In genomic region chr13:47537156-47537555, GRCm38 (mm10) we compare ENCODE assay signal across 25 mouse cellular contexts.
DNase-seq lines count a peak whose midpoint lies in the region; ATAC-seq and TF ChIP-seq lines count a peak whose summit lies in the region.
"Had no signal": no experiment of that assay in that cellular context is flagged by ENCODE, and none has a peak within 500 bp of the region (broad histone marks: within the 10 kb centered on the region; RNA-seq: fewer than 3 reads in every experiment).

No protein-coding gene starts in this region.

- no peaks in the 10 kb centered on the region; the same call in 1 of the 2 replicates for H3K9me3 ChIP-seq in midbrain, embryonic 11.5 days (ENCODE audit: control insufficient read depth, low read length)
- no peaks in the 10 kb centered on the region for H3K9me3 ChIP-seq in midbrain, embryonic 14.5 days (ENCODE audit: control insufficient read depth, low read length)
- no peaks in the 10 kb centered on the region for H3K9me3 ChIP-seq in ES-E14 (ENCODE audit: control insufficient read depth, insufficient read depth, low read depth, low read length)
- no peaks in the 10 kb centered on the region for H3K9me3 ChIP-seq in stomach, postnatal 0 days (ENCODE audit: control insufficient read depth, low read length)
- no peaks in the 10 kb centered on the region; the same call in 1 of the 2 replicates for H3K9me3 ChIP-seq in hindbrain, postnatal 0 days (ENCODE audit: low read length)
- H3K9me3 ChIP-seq: forebrain, embryonic 13.5 days; hindbrain, embryonic 12.5 days; hindbrain, embryonic 15.5 days; intestine, embryonic 15.5 days had no signal

- no peaks in the 10 kb centered on the region for H3K4me1 ChIP-seq in midbrain, embryonic 11.5 days (ENCODE audit: control insufficient read depth, insufficient read depth, low read length)
- no peaks in the 10 kb centered on the region for H3K4me1 ChIP-seq in midbrain, embryonic 14.5 days (ENCODE audit: control insufficient read depth, insufficient read depth, low read length)
- no peaks in the 10 kb centered on the region for H3K4me1 ChIP-seq in ES-E14 (ENCODE audit: control insufficient read depth in 2 of 2, insufficient read depth in 2 of 2, low read length in 2 of 2, poor library complexity in 1 of 2)
- H3K4me1 ChIP-seq in stomach, postnatal 0 days (replicated peaks; ENCODE audit: control insufficient read depth, insufficient read depth): no peaks in the 10 kb centered on the region
- no peaks in the 10 kb centered on the region for H3K4me1 ChIP-seq in hindbrain, postnatal 0 days (ENCODE audit: insufficient read depth, low read length)
- H3K4me1 ChIP-seq: forebrain, embryonic 13.5 days; hindbrain, embryonic 12.5 days; hindbrain, embryonic 15.5 days; intestine, embryonic 15.5 days had no signal

- WGBS in midbrain, embryonic 11.5 days: 92% methylated on average over 2 of the region's 2 CpGs
- 96% methylated on average over 2 of the region's 2 CpGs for WGBS in midbrain, embryonic 14.5 days
- 97% methylated on average over 2 of the region's 2 CpGs for WGBS in stomach, postnatal 0 days
- 95% methylated on average over 2 of the region's 2 CpGs for WGBS in hindbrain, postnatal 0 days

- peak; percentile 45 for DNase-seq in midbrain, embryonic 11.5 days (ENCODE audit: low spot score, missing footprints)
- no peak for DNase-seq in midbrain, embryonic 14.5 days
- DNase-seq in ES-E14 (ENCODE audit: low read depth, low spot score) (peak; percentile 21), R1 (ENCODE audit: low read depth, low spot score) (peak; percentile 68)
- DNase-seq in stomach, postnatal 0 days (ENCODE audit: low spot score): no peak
- DNase-seq in left cerebral cortex, adult 9 months (ENCODE audit: low spot score in 2 of 2): no peak
- no peak for DNase-seq in hindbrain, postnatal 0 days (ENCODE audit: low spot score)
- DNase-seq in adrenal gland, postnatal 25 days: no peak
- DNase-seq: adrenal gland, postnatal 10 days; cerebellum, adult 11-12 months; cerebellum, adult 8-10 months; cerebellum, postnatal 10 days; cerebellum, postnatal 36 days; gastrocnemius, postnatal 14 days; heart, adult 11 months; kidney, adult 11 months had no signal

- no peak for ATAC-seq in midbrain, embryonic 11.5 days (ENCODE audit: low FRiP score)
- no peak for ATAC-seq in midbrain, embryonic 14.5 days (ENCODE audit: low FRiP score, low TSS enrichment)
- no peak for ATAC-seq in stomach, postnatal 0 days (ENCODE audit: low FRiP score, low TSS enrichment)
- no peak for ATAC-seq in hindbrain, postnatal 0 days
- ATAC-seq: activated CD4-positive, CD25-positive, alpha-beta regulatory T cell, adult 4 months; CD4-positive, CD25-positive, alpha-beta regulatory T cell, adult 4 months; forebrain, embryonic 13.5 days; forebrain, embryonic 16.5 days; intestine, embryonic 15.5 days had no signal

- TF ChIP-seq CTCF in stomach, postnatal 0 days (IDR thresholded peaks at IDR 0.05; ENCODE audit: low read depth): peak; percentile 13; the same call in 1 of the 2 replicates
- TF ChIP-seq CTCF in hindbrain, postnatal 0 days (IDR thresholded peaks at IDR 0.05; ENCODE audit: low read depth): no peak

- in situ Hi-C loops in ES-E14 (cut with MboI; ENCODE audit: low sequenced_read_pairs in 2 of 2, unreplicated experiment in 2 of 2): no loop called here

- H3K9ac ChIP-seq in midbrain, embryonic 11.5 days (ENCODE audit: low read length): no peak overlapping the region
- no peak overlapping the region for H3K9ac ChIP-seq in midbrain, embryonic 14.5 days (replicated peaks; ENCODE audit: low read length)
- H3K9ac ChIP-seq in ES-E14 (ENCODE audit: insufficient read depth, low read depth, low read length, poor library complexity, severe bottlenecking): no peak overlapping the region
- H3K9ac ChIP-seq in stomach, postnatal 0 days (ENCODE audit: low read length): no peak overlapping the region
- no peak overlapping the region for H3K9ac ChIP-seq in hindbrain, postnatal 0 days (replicated peaks; ENCODE audit: low read length)
- H3K9ac ChIP-seq: forebrain, embryonic 13.5 days; hindbrain, embryonic 12.5 days; hindbrain, embryonic 15.5 days; intestine, embryonic 15.5 days had no signal

- H3K4me2 ChIP-seq in midbrain, embryonic 11.5 days: no peak overlapping the region
- no peak overlapping the region for H3K4me2 ChIP-seq in midbrain, embryonic 14.5 days (ENCODE audit: low read length)
- H3K4me2 ChIP-seq in stomach, postnatal 0 days (replicated peaks; ENCODE audit: low read depth): no peak overlapping the region
- H3K4me2 ChIP-seq in hindbrain, postnatal 0 days (ENCODE audit: low read depth, low read length): no peak overlapping the region
- H3K4me2 ChIP-seq: forebrain, embryonic 13.5 days; heart, embryonic 11.5 days; hindbrain, embryonic 12.5 days; hindbrain, embryonic 15.5 days; intestine, embryonic 15.5 days had no signal

- no peak overlapping the region for H3K27ac ChIP-seq in midbrain, embryonic 11.5 days (ENCODE audit: low read depth, low read length)
- no peak overlapping the region for H3K27ac ChIP-seq in midbrain, embryonic 14.5 days (replicated peaks; ENCODE audit: low read depth, low read length)
- H3K27ac ChIP-seq in ES-E14 (ENCODE audit: insufficient read depth, low read depth, low read length, poor library complexity, severe bottlenecking): no peak overlapping the region
- no peak overlapping the region for H3K27ac ChIP-seq in stomach, postnatal 0 days (replicated peaks)
- no peak overlapping the region for H3K27ac ChIP-seq in hindbrain, postnatal 0 days
- H3K27ac ChIP-seq: forebrain, embryonic 10.5 days; forebrain, embryonic 13.5 days; hindbrain, embryonic 12.5 days; hindbrain, embryonic 15.5 days; intestine, embryonic 15.5 days had no signal

- no peak for TF ChIP-seq EP300 in stomach, postnatal 0 days (optimal IDR thresholded peaks at IDR 0.05)

- H3K4me3 ChIP-seq in midbrain, embryonic 11.5 days (ENCODE audit: low read depth, low read length): no peak overlapping the region
- H3K4me3 ChIP-seq in midbrain, embryonic 14.5 days (replicated peaks; ENCODE audit: low read depth, low read length): no peak overlapping the region
- no peak overlapping the region for H3K4me3 ChIP-seq in ES-E14 (ENCODE audit: insufficient read depth in 1 of 2, low read depth in 1 of 2, low read length in 2 of 2, poor library complexity in 1 of 2, severe bottlenecking in 1 of 2)
- H3K4me3 ChIP-seq in stomach, postnatal 0 days (ENCODE audit: low read depth, low read length): no peak overlapping the region
- H3K4me3 ChIP-seq in hindbrain, postnatal 0 days (ENCODE audit: low read length): no peak overlapping the region
- H3K4me3 ChIP-seq: forebrain, embryonic 10.5 days; forebrain, embryonic 13.5 days; hindbrain, embryonic 12.5 days; hindbrain, embryonic 15.5 days; intestine, embryonic 15.5 days had no signal

- no peaks in the 10 kb centered on the region for H3K27me3 ChIP-seq in midbrain, embryonic 11.5 days (ENCODE audit: control insufficient read depth, insufficient read depth, low read length)
- H3K27me3 ChIP-seq in midbrain, embryonic 14.5 days (ENCODE audit: control insufficient read depth, insufficient read depth, low read length): no peaks in the 10 kb centered on the region
- no peaks in the 10 kb centered on the region for H3K27me3 ChIP-seq in stomach, postnatal 0 days (ENCODE audit: control insufficient read depth, insufficient read depth, low read length)
- H3K27me3 ChIP-seq in hindbrain, postnatal 0 days (ENCODE audit: insufficient read depth, low read length): no peaks in the 10 kb centered on the region
- H3K27me3 ChIP-seq: forebrain, embryonic 13.5 days; hindbrain, embryonic 12.5 days; hindbrain, embryonic 15.5 days; intestine, embryonic 15.5 days had no signal

- H3K36me3 ChIP-seq in midbrain, embryonic 11.5 days (ENCODE audit: control insufficient read depth, insufficient read depth, low read length): no peaks in the 10 kb centered on the region
- no peaks in the 10 kb centered on the region for H3K36me3 ChIP-seq in midbrain, embryonic 14.5 days (ENCODE audit: control insufficient read depth, insufficient read depth, low read length)
- H3K36me3 ChIP-seq in ES-E14 (ENCODE audit: control insufficient read depth, insufficient read depth, low read length, poor library complexity, severe bottlenecking): no peaks in the 10 kb centered on the region
- no peaks in the 10 kb centered on the region for H3K36me3 ChIP-seq in stomach, postnatal 0 days (ENCODE audit: control insufficient read depth, insufficient read depth, low read length)
- no peaks in the 10 kb centered on the region for H3K36me3 ChIP-seq in hindbrain, postnatal 0 days (ENCODE audit: insufficient read depth, low read length)
- H3K36me3 ChIP-seq: forebrain, embryonic 10.5 days; hindbrain, embryonic 12.5 days; hindbrain, embryonic 15.5 days; intestine, embryonic 15.5 days had no signal

TF ChIP-seq in ES-E14, 5 proteins besides CTCF, POLR2A, EP300 and RAD21:
- TF ChIP-seq CHD2 (IDR thresholded peaks at IDR 0.05; ENCODE audit: low read depth, low read length) (no peak), HCFC1 (IDR thresholded peaks at IDR 0.05; ENCODE audit: borderline replicate concordance, insufficient read depth, low read length) (no peak), ZNF384 (IDR thresholded peaks at IDR 0.05; ENCODE audit: low read depth, low read length) (no peak), ZC3H11A (IDR thresholded peaks at IDR 0.05; ENCODE audit: borderline replicate concordance, low read depth, low read length) (peak; percentile 57), MAFK (IDR thresholded peaks at IDR 0.05; ENCODE audit: insufficient read depth, low read depth, low read length) (no peak)
TF ChIP-seq in ES-E14: peak in this region for 1.

Comparison
In these comparisons a context has a peak if more than half of its experiments do, and no peak if none do; other contexts are left out.
1. DNase-seq: peak in midbrain, embryonic 11.5 days (single experiment), ES-E14 (single experiment) and R1 (single experiment); none in midbrain, embryonic 14.5 days (single experiment), stomach, postnatal 0 days (single experiment), left cerebral cortex, adult 9 months (0 of 2), hindbrain, postnatal 0 days (single experiment) and adrenal gland, postnatal 25 days (single experiment).